Mouse (Mus musculus): ENCODE results near the gene Kcnmb3.
"Not testable (repeated sequence)": the region's sequence is repeated elsewhere in the genome, so short reads cannot be mapped to it uniquely, and the experiment has no call there.

The Kcnmb3 gene

DNA sequence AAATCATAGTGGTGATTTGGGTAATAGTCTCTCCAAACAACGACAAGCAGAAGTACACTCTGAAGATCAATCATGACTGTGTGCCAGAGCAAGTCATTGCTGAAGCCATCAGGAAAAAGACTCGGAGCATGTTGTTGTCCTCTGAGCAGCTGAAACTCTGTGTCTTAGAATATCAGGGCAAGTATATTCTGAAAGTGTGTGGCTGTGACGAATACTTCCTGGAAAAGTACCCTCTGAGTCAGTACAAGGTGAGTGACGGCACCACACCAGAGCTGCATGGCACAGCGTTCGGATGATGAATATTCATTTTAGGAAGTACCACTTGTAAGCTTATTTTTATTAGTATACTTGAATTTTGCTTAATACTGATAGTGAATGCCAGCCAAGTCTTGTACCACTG is 54.2 kb downstream of the Kcnmb3 start:
- ATAC-seq (ENCODE audit: insufficient number of reproducible peaks, low FRiP score, low TSS enrichment) = no peak

DNA sequence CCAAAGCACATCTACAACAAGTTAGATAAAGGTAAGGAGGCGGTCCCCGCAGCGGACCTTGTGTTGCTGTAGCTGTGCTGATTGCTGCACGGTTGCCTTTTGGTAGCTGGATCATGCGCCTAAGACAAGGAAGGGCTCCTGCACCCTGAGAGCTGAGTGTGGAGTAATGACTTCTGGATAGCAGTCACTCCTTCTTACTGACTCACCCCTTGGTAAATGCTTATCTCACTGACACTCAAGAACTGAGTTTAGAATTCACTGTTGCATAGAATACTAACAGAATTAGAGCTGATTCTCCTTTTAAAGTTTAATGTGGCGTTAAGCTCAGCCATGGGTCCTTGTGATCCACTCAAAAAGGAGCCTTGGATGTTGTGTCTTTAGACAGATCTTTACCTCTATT is 54.7 kb downstream of the Kcnmb3 start:
- ATAC-seq (ENCODE audit: insufficient number of reproducible peaks, low FRiP score, low TSS enrichment) = no peak

DNA sequence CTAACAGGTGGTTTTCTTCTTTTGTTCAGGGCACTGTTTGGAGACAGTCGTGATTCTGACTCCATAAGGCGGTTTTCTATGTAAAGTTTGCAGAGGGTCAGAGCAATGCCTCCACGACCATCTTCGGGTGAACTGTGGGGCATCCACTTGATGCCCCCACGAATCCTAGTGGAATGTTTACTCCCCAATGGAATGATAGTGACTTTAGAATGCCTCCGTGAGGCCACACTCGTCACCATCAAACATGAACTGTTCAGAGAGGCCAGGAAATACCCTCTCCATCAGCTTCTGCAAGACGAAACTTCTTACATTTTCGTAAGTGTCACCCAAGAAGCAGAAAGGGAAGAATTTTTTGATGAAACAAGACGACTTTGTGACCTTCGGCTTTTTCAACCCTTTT is 55.9 kb downstream of the Kcnmb3 start:
- ATAC-seq (ENCODE audit: insufficient number of reproducible peaks, low FRiP score, low TSS enrichment) = no peak

DNA sequence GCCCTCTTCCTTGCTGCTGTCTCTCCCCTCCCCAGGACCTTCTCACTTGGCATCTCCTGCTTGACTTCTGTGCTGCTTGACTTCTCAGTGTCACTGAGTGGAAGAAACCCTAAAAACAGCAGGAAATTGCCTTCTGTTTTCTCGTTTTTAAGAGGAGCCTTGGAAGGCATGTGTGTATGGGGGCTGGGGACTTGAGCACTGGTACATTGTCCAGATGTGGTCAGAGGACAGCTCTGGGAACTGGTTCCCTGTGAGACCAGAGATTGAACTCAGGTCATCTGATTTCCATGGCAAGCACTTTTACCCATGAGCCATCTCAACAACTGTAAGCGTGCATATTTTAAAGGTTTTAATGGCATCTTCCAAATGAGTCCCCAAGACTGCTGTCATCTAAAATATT is 58.0 kb downstream of the Kcnmb3 start:
- no peak for ATAC-seq (ENCODE audit: insufficient number of reproducible peaks, low FRiP score, low TSS enrichment)

GRCm38 (mm10) chr3:32430394-32430793 is 61.6 kb downstream of the Kcnmb3 start:
- ATAC-seq (ENCODE audit: insufficient number of reproducible peaks, low FRiP score, low TSS enrichment) = no peak

DNA sequence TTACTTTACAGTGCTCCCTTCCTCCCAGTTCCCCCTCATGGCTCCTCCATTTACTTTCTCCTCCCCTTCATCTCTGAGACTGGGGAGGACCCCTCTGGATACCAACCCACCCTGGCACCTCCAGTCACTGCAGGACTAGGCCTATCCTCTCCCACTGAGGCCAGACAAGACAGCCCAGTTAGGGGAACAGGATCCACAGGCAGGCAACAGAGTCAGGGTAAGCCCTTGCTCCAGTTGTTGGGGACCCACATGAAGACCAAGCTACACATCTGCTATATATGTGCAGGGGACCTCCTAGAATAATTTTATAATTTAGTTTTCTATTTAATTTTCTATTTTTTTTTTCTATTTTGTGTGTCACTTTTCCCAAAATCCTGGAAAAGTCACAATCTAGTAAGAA is 62.7 kb downstream of the Kcnmb3 start:
- not testable (repeated sequence) for ATAC-seq (ENCODE audit: insufficient number of reproducible peaks, low FRiP score, low TSS enrichment)

DNA sequence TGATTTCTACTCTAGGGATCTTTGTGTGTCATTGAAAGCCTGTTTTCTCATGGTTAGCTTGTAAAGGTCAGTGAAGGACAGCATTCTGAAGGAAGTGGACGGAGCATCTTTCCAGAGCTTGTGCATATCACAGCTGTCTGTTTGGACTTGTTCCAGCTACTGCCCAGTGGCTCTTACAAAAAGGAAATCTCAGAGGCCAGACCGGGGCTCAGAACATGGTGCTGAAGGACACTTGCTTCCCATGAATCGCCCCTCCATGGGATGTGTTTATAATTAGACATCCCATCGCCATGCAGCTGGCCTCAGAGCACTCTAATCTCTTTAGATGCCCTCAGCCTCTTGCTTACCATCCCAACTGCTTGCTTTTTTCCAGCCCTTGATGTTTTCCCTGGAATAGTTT is 63.1 kb downstream of the Kcnmb3 start:
- no peak for ATAC-seq (ENCODE audit: insufficient number of reproducible peaks, low FRiP score, low TSS enrichment)

GRCm38 (mm10) chr3:32428361-32428760 is 63.7 kb downstream of the Kcnmb3 start:
- no peak for ATAC-seq (ENCODE audit: insufficient number of reproducible peaks, low FRiP score, low TSS enrichment)

DNA sequence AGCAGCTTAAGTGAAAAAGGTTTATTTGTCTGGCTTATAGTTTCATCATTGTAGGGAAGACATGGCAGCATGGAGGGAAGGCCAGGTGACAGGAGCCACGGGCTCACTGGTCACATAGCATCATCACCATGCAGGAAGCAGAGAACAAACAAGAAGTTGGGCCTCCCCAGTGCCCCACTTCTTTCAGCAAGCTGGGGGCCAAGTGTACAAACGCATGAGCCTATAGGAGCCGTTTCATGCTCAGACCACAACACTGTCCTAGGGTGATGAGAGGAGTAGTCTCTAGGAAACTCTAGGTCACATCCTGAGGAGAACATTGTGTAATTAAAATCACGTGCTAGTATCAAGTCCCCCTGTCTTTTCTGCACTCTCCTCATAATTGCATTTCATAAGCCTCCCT is 64.3 kb downstream of the Kcnmb3 start:
- ATAC-seq (ENCODE audit: insufficient number of reproducible peaks, low FRiP score, low TSS enrichment) = peak; percentile 27; the same call in 1 of the 2 replicates
